Mouse (Mus musculus): Measurements from ENCODE around the gene Ntn3. TPM values are rescaled to one million over a fixed set of nuclear protein-coding genes. Genes with fewer than 3 reads are reported as not detected.

The Ntn3 gene
- polyA plus RNA-seq, 1 experiment = 4.5 TPM

DNA sequence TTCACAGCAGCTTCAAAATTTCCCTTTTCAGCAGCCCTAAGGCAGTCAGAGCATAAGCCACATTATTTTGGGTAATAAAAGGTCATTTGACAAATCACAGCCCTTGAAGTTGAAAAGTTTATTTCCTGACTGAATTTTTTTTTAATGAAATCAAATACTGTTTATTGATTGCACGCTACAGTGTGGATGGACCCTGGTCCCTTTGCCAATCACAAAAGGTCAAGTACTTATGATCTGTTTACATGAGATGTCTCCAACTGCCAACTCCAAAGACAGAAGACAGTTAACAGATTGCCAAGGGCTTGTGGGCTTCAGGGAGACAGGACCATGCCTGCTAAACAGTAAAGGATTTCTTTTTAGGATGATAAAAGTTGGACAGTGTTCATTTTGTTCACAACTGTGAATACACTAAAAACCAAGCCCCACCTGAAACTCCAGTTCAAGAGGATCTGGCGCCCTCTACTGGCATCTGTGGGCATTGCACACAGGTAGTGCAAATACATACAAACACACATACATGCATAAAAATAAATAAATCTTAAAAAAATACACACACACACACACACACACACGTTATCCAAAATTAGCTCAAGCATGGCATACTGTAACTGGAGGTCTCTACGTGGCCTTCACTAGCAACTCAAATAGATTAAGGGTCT, 34.1 kb upstream of the Ntn3 start:
- TF ChIP-seq CTCF (IDR thresholded peaks at IDR 0.05; ENCODE audit: borderline replicate concordance, insufficient read depth, low read depth, low read length) (peak; percentile 41; the same call in 1 of the 2 replicates), POLR2A (IDR thresholded peaks at IDR 0.05; ENCODE audit: borderline replicate concordance, insufficient read depth, low read length) (no peak)
- WGBS = 86% methylated on average over 4 of the region's 4 CpGs
- Histone ChIP-seq H3K27me3 (ENCODE audit: control insufficient read depth, insufficient read depth, low read length) (no peaks in the 10 kb centered on the region), H3K4me1 (ENCODE audit: control insufficient read depth, insufficient read depth, low read length) (no peaks in the 10 kb centered on the region), H3K27ac (ENCODE audit: insufficient read depth, low read length) (no peak overlapping the region), H3K4me3 (replicated peaks; ENCODE audit: insufficient read depth, low read depth, low read length) (no peak overlapping the region)
- no peak for DNase-seq

GRCm38 (mm10) chr17:24236921-24237320, 27.6 kb upstream of the Ntn3 start:
- H3K27me3 ChIP-seq (ENCODE audit: control insufficient read depth, insufficient read depth, low read length) = no peaks in the 10 kb centered on the region
- 21% methylated on average over 7 of the region's 7 CpGs for WGBS
- H3K4me1 ChIP-seq (ENCODE audit: control insufficient read depth, insufficient read depth, low read length) = 0 out of 2 replicates have a peak, but pooled peaks cover 3% of the 10 kb centered on the region
- peak; percentile 74 to 88 for DNase-seq
- no peak overlapping the region for H3K4me3 ChIP-seq (replicated peaks; ENCODE audit: insufficient read depth, low read depth, low read length)
- no peak overlapping the region for H3K27ac ChIP-seq (ENCODE audit: insufficient read depth, low read length)
- TF ChIP-seq CTCF (IDR thresholded peaks at IDR 0.05; ENCODE audit: borderline replicate concordance, insufficient read depth, low read depth, low read length) = peak; percentile 67
- TF ChIP-seq POLR2A (IDR thresholded peaks at IDR 0.05; ENCODE audit: borderline replicate concordance, insufficient read depth, low read length) = no peak

- no peak for TF ChIP-seq POLR2A (IDR thresholded peaks at IDR 0.05; ENCODE audit: borderline replicate concordance, insufficient read depth, low read length)
- no peak for TF ChIP-seq CTCF (IDR thresholded peaks at IDR 0.05; ENCODE audit: borderline replicate concordance, insufficient read depth, low read depth, low read length)
- 93% methylated on average over 1 of the region's 1 CpGs for WGBS
Observed at GRCm38 (mm10) chr17:24236479-24236878, 27.1 kb upstream of the Ntn3 start.

DNA sequence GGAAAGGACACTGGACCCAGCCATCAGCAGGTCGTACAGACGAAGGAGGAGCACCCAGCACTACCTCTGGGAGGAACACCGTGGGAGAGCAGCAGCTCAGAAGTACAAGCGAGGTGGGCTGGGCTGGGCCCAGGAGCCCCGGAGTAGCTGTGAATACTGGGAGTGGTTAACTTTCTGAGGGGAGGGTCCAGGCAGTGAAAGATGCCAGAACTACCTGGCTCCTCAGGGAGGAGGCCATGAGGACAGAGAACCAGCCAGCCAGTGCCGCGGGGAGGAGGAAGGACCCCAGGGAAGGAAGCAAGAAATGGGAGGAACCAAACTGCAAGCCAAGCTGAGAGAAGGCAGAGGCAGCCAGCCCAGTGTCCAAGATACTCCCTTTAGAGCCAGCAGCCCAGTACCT, 18.6 kb upstream of the Ntn3 start:
- WGBS = 91% methylated on average over 7 of the region's 7 CpGs
- no peak overlapping the region for H3K4me3 ChIP-seq (replicated peaks; ENCODE audit: insufficient read depth, low read depth, low read length)
- no peaks in the 10 kb centered on the region for H3K27me3 ChIP-seq (ENCODE audit: control insufficient read depth, insufficient read depth, low read length)
- no peak for TF ChIP-seq CTCF (IDR thresholded peaks at IDR 0.05; ENCODE audit: borderline replicate concordance, insufficient read depth, low read depth, low read length)
- TF ChIP-seq POLR2A (IDR thresholded peaks at IDR 0.05; ENCODE audit: borderline replicate concordance, insufficient read depth, low read length) = no peak
- no peak overlapping the region for H3K27ac ChIP-seq (ENCODE audit: insufficient read depth, low read length)
- DNase-seq = no peak
- H3K4me1 ChIP-seq (ENCODE audit: control insufficient read depth, insufficient read depth, low read length) = no peaks in the 10 kb centered on the region

More at GRCm38 (mm10) chr17:24236479-24236878, 27.1 kb upstream of the Ntn3 start:
- Histone ChIP-seq H3K27me3 (ENCODE audit: control insufficient read depth, insufficient read depth, low read length) (no peaks in the 10 kb centered on the region), H3K4me3 (replicated peaks; ENCODE audit: insufficient read depth, low read depth, low read length) (no peak overlapping the region), H3K27ac (ENCODE audit: insufficient read depth, low read length) (no peak overlapping the region), H3K4me1 (ENCODE audit: control insufficient read depth, insufficient read depth, low read length) (0 out of 2 replicates have a peak, but pooled peaks cover 3% of the 10 kb centered on the region)
- peak in 1 of 2 experiments; percentile 5 for DNase-seq

GRCm38 (mm10) chr17:24226721-24227120, 17.4 kb upstream of the Ntn3 start:
- 89% methylated on average over 8 of the region's 8 CpGs for WGBS
- TF ChIP-seq CTCF (IDR thresholded peaks at IDR 0.05; ENCODE audit: borderline replicate concordance, insufficient read depth, low read depth, low read length) (no peak), POLR2A (IDR thresholded peaks at IDR 0.05; ENCODE audit: borderline replicate concordance, insufficient read depth, low read length) (no peak)
- Histone ChIP-seq H3K4me1 (ENCODE audit: control insufficient read depth, insufficient read depth, low read length) (no peaks in the 10 kb centered on the region), H3K27ac (ENCODE audit: insufficient read depth, low read length) (no peak overlapping the region), H3K27me3 (ENCODE audit: control insufficient read depth, insufficient read depth, low read length) (no peaks in the 10 kb centered on the region), H3K4me3 (replicated peaks; ENCODE audit: insufficient read depth, low read depth, low read length) (no peak overlapping the region)
- no peak for DNase-seq

GRCm38 (mm10) chr17:24225851-24226250, 16.5 kb upstream of the Ntn3 start:
- no peak for DNase-seq
- H3K27ac ChIP-seq (ENCODE audit: insufficient read depth, low read length) = no peak overlapping the region
- WGBS = 96% methylated on average over 5 of the region's 5 CpGs
- H3K4me1 ChIP-seq (ENCODE audit: control insufficient read depth, insufficient read depth, low read length) = peaks cover 5% of the 10 kb centered on the region; the same call in 1 of the 2 replicates
- no peaks in the 10 kb centered on the region for H3K27me3 ChIP-seq (ENCODE audit: control insufficient read depth, insufficient read depth, low read length)
- no peak for TF ChIP-seq POLR2A (IDR thresholded peaks at IDR 0.05; ENCODE audit: borderline replicate concordance, insufficient read depth, low read length)
- 0 out of 2 replicates have a peak, but pooled peaks have one; percentile 3 for TF ChIP-seq CTCF (IDR thresholded peaks at IDR 0.05; ENCODE audit: borderline replicate concordance, insufficient read depth, low read depth, low read length)
- H3K4me3 ChIP-seq (replicated peaks; ENCODE audit: insufficient read depth, low read depth, low read length) = no peak overlapping the region

DNA sequence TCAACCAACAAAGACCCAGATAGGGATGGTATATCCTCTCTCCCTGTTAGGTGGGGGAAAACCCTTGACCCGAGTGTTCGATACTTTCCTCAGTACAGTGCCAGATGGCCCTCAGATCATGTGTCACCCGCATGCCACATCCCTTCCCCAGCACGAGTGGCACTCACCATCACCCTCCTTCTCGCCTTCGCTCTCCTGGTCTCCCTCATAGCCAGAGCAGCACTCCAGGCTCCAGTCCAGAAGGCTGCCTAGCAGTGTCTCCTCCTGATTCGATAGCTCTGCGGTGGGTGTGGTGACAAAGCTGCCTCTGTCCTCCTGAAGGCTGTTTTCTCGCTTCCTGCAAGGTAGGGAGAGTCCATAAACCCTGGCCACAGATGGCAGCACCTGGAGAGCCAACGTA, 15.4 kb upstream of the Ntn3 start:
- WGBS = 87% methylated on average over 10 of the region's 10 CpGs
- DNase-seq = no peak
- peaks cover 5% of the 10 kb centered on the region; the same call in 1 of the 2 replicates for H3K4me1 ChIP-seq (ENCODE audit: control insufficient read depth, insufficient read depth, low read length)

GRCm38 (mm10) chr17:24223513-24223912, 14.2 kb upstream of the Ntn3 start:
- TF ChIP-seq POLR2A (IDR thresholded peaks at IDR 0.05; ENCODE audit: borderline replicate concordance, insufficient read depth, low read length) = no peak
- TF ChIP-seq CTCF (IDR thresholded peaks at IDR 0.05; ENCODE audit: borderline replicate concordance, insufficient read depth, low read depth, low read length) = no peak
- no peak overlapping the region for H3K27ac ChIP-seq (ENCODE audit: insufficient read depth, low read length)
- 56% methylated on average over 5 of the region's 5 CpGs for WGBS
- no peak for DNase-seq
- H3K4me1 ChIP-seq (ENCODE audit: control insufficient read depth, insufficient read depth, low read length) = peaks cover 5% of the 10 kb centered on the region; the same call in 1 of the 2 replicates
- H3K27me3 ChIP-seq (ENCODE audit: control insufficient read depth, insufficient read depth, low read length) = no peaks in the 10 kb centered on the region
- no peak overlapping the region for H3K4me3 ChIP-seq (replicated peaks; ENCODE audit: insufficient read depth, low read depth, low read length)

More for the DNA sequence above, 15.4 kb upstream of the Ntn3 start:
- TF ChIP-seq CTCF (IDR thresholded peaks at IDR 0.05; ENCODE audit: borderline replicate concordance, insufficient read depth, low read depth, low read length) (no peak), POLR2A (IDR thresholded peaks at IDR 0.05; ENCODE audit: borderline replicate concordance, insufficient read depth, low read length) (no peak)
- no peaks in the 10 kb centered on the region for H3K27me3 ChIP-seq (ENCODE audit: control insufficient read depth, insufficient read depth, low read length)
- no peak overlapping the region for H3K27ac ChIP-seq (ENCODE audit: insufficient read depth, low read length)
- no peak overlapping the region for H3K4me3 ChIP-seq (replicated peaks; ENCODE audit: insufficient read depth, low read depth, low read length)

Data from cerebellum, adult 2 months (tissue).